Mouse (Mus musculus) intestine, embryonic 16.5 days (tissue): ENCODE data around the gene Asb3. TPM values are rescaled to one million over a fixed set of nuclear protein-coding genes. Genes with fewer than 3 reads are reported as not detected.
"Not testable (repeated sequence)": the region's sequence is repeated elsewhere in the genome, so short reads cannot be mapped to it uniquely, and the experiment has no call there.

Experiments used
- ATAC-seq: fragments of 200-750 bp; cut with Nextera tagmentation; 2 replicates; pipeline ENCODE4 v1.8.0; 2017; ENCODE audit warnings: moderate TSS enrichment, moderate library complexity
- H3K27ac ChIP-seq: fragments of 300-500 bp; sonication (generic); 2 replicates; pipeline ENCODE4 v1.5.1; 2014; ENCODE audit warnings: mild to moderate bottlenecking, low read length
- H3K27me3 ChIP-seq: fragments of 300-500 bp; sonication (generic); replicated peaks from 2 replicates; pipeline ENCODE4 v1.6.1; 2014; ENCODE audit warnings: low read length, control low read depth, mixed read lengths; ENCODE audit not compliant: control insufficient read depth, insufficient read depth
- H3K36me3 ChIP-seq: fragments of 300-500 bp; sonication (generic); 2 replicates; pipeline ENCODE4 v1.6.1; 2014; ENCODE audit warnings: low read length, control low read depth; ENCODE audit not compliant: control insufficient read depth, insufficient read depth
- H3K4me1 ChIP-seq: fragments of 300-500 bp; sonication (generic); 2 replicates; pipeline ENCODE4 v1.6.1; 2014; ENCODE audit warnings: low read length, control low read depth, mixed read lengths; ENCODE audit not compliant: control insufficient read depth, insufficient read depth
- H3K4me2 ChIP-seq: fragments of 300-500 bp; sonication (generic); 2 replicates; pipeline ENCODE4 v1.6.1; 2014; ENCODE audit warnings: low read depth, low read length, control low read depth
- H3K4me3 ChIP-seq: fragments of 300-500 bp; sonication (generic); 2 replicates; pipeline ENCODE4 v1.5.1; 2014; ENCODE audit warnings: mild to moderate bottlenecking, low read length
- H3K9ac ChIP-seq: fragments of 300-500 bp; sonication (generic); 2 replicates; pipeline ENCODE4 v1.6.1; 2014; ENCODE audit warnings: low read depth, low read length
- H3K9me3 ChIP-seq: fragments of 300-500 bp; sonication (generic); 2 replicates; pipeline ENCODE4 v1.6.1; 2016; ENCODE audit warnings: low read length, control low read depth; ENCODE audit not compliant: control insufficient read depth
- WGBS: fragments of 180-500 bp; shearing (Covaris S2); extraction: QIAGEN DNeasy Blood & Tissue Kit; methylation state at CpG from one replicate; pipeline ENCODE4 v1.1.7; 2014; 5-methylcytosine and 5-hydroxymethylcytosine counted together
- polyA plus RNA-seq: library from polyadenylated mRNA; unstranded; fragments of >200 nt; fragmentation: Nextera tagmentation; extraction: Ambion mirVana; gene quantifications from 2 replicates; pipeline ENCODE4 v1.2.1, GENCODE M21; 2015

Asb3 gene
- polyA plus RNA-seq, 1 experiment from 2014 or later: 19.7 TPM

- not testable (repeated sequence) for H3K9me3 ChIP-seq, H3K27ac ChIP-seq, H3K36me3 ChIP-seq, ATAC-seq, H3K4me2 ChIP-seq, H3K9ac ChIP-seq, H3K27me3 ChIP-seq, H3K4me3 ChIP-seq, H3K4me1 ChIP-seq
Measured at GRCm38 (mm10) chr11:31099519-31099918, 214.3 kb downstream of the Asb3 start.

GRCm38 (mm10) chr11:31102188-31102587 lies 217.0 kb downstream of the Asb3 start:
- no peak overlapping the region for H3K4me2 ChIP-seq
- ATAC-seq: no peak
- no peaks in the 10 kb centered on the region for H3K27me3 ChIP-seq
- WGBS: 92% methylated on average over 2 of the region's 2 CpGs
- H3K9me3 ChIP-seq: no peaks in the 10 kb centered on the region
- no peaks in the 10 kb centered on the region for H3K36me3 ChIP-seq
- no peaks in the 10 kb centered on the region for H3K4me1 ChIP-seq
- no peak overlapping the region for H3K9ac ChIP-seq
- H3K27ac ChIP-seq: no peak overlapping the region
- no peak overlapping the region for H3K4me3 ChIP-seq

DNA sequence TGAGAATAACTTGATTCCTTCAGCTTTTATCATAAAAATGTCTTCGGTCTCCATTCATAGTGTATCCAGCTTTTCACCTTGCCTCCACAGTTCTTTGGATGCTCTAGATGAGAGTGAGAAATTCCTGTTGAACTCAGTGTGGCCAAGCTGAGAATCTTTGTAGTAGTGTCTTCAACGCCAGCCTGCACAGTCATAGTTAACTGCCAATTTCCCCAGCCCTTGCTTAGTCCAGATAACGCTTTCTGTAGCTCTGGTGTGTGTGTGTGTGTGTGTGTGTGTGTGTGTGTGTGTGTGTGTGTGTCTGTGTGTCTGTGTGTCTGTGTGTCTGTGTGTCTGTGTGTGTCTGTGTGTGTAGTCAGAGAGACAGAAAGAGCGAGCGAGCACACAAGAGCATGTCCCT lies 220.1 kb downstream of the Asb3 start:
- H3K9me3 ChIP-seq: no peaks in the 10 kb centered on the region
- no peak overlapping the region for H3K4me2 ChIP-seq
- 89% methylated on average over 5 of the region's 5 CpGs for WGBS
- H3K36me3 ChIP-seq: no peaks in the 10 kb centered on the region
- no peaks in the 10 kb centered on the region for H3K4me1 ChIP-seq
- no peaks in the 10 kb centered on the region for H3K27me3 ChIP-seq
- no peak for ATAC-seq
- no peak overlapping the region for H3K9ac ChIP-seq
- H3K4me3 ChIP-seq: no peak overlapping the region
- no peak overlapping the region for H3K27ac ChIP-seq

DNA sequence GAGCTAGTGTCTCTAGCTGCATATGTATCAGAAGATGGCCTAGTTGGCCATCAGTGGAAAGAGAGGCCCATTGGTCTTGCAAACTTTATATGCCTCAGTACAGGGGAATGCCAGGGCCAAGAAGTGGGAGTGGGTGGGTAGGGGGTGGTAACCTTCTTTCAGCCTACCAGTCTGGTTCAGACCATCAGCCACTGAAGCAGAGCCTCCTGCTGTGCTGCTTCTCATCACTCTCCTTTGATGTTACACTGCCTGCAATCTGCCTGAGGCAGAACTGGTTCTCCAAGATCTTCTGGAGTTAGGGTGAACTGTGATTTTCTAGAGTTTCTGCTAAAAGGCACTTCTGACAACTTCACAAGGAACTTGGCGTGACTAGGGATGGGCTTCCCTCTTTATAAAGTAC lies 241.7 kb downstream of the Asb3 start:
- not testable (repeated sequence) for H3K4me2 ChIP-seq, ATAC-seq, H3K27ac ChIP-seq, H3K9ac ChIP-seq, H3K9me3 ChIP-seq, H3K4me3 ChIP-seq, H3K27me3 ChIP-seq, H3K4me1 ChIP-seq, H3K36me3 ChIP-seq
- 43% methylated on average over 1 of the region's 1 CpGs for WGBS

DNA sequence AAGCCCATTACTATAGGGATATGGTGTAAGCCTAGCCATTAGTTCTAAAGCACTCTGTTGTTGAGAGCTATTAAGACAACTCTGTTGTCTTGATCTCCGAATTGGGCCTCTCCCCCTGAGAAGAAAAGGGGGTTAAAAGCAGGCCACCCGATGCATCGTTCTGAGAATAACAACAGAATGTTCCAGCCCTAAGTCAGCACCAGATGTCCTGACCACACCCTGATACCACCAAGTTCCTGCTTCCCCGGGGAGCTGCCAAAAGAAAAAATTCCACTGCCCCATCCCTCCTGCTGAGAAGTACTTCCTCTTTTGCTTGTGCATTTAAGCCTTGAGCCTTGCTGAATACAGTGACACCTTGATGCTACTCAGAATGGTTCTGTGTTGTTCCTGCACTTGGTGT lies 248.5 kb downstream of the Asb3 start:
- 77% methylated on average over 4 of the region's 4 CpGs for WGBS
- ATAC-seq, H3K27me3 ChIP-seq, H3K27ac ChIP-seq, H3K4me3 ChIP-seq, H3K4me1 ChIP-seq, H3K9ac ChIP-seq, H3K9me3 ChIP-seq, H3K36me3 ChIP-seq, H3K4me2 ChIP-seq: not testable (repeated sequence)

DNA sequence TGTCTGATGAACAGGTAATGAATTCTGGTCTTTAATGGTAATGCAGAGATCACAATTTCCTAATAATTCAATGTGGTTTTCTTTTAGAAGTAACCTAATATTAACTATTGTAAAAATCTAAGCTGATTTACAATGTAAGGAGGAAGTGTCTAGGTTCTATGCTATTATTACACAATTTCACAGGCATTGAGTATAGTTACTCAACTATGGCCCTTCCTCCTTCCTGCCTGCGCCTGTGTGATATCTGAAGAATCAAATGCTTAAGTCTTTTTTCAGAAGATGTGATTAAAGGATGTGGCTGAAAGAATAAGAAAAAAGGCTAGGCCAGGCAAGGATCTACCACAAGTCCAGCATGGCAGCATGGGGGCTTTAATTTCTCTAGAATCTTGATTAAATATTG lies 249.6 kb downstream of the Asb3 start:
- H3K4me2 ChIP-seq, H3K27ac ChIP-seq, H3K9ac ChIP-seq, ATAC-seq, H3K27me3 ChIP-seq, H3K36me3 ChIP-seq, H3K4me1 ChIP-seq, H3K4me3 ChIP-seq, H3K9me3 ChIP-seq: not testable (repeated sequence)
- 96% methylated on average over 1 of the region's 1 CpGs for WGBS

DNA sequence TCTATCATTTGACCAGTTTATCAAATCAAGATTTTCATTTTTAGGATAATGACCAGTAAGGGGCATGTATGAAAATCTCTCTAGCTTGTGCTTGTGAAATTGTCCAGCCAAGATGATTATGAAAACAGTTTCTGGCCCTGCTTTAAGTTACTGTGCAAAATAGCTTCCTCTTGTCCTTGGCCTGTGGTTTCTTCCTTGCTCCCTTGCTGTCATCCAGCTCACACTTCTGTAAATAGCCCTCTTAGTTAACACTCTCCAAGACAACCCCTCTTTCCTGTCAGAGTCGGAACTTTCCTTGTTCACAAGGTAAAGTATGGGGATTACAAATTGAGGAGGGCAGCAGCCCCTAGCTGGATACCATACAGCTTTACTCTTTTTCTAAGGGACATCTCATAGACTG lies 253.2 kb downstream of the Asb3 start:
- not testable (repeated sequence) for H3K9me3 ChIP-seq, H3K4me3 ChIP-seq, H3K27ac ChIP-seq, H3K4me1 ChIP-seq, H3K9ac ChIP-seq, H3K36me3 ChIP-seq, H3K4me2 ChIP-seq, H3K27me3 ChIP-seq, ATAC-seq
- 56% methylated on average over 1 of the region's 1 CpGs for WGBS

Other genes starting within 250 kb of the Asb3 start
- 6.4 and 7.9 TPM in 2 replicates for gene Acyp2, start 235.8 kb upstream of the Asb3 start, polyA plus RNA-seq
- gene Psme4, start 113.7 kb upstream of the Asb3 start, polyA plus RNA-seq: 8.6 and 10.5 TPM in 2 replicates
- gene Gpr75, start 58 bp upstream of the Asb3 start, polyA plus RNA-seq: 0.18 TPM in 2 replicates
- gene Erlec1, start 68.9 kb downstream of the Asb3 start, polyA plus RNA-seq: 8.2 and 9.4 TPM in 2 replicates
- 17.2 and 20.2 TPM in 2 replicates for gene Chac2, start 100.9 kb downstream of the Asb3 start, polyA plus RNA-seq